Mouse (Mus musculus) subcutaneous adipose tissue, adult 2 months (tissue): ENCODE measurements around the gene Mmp14. TPM values are rescaled to one million over a fixed set of nuclear protein-coding genes. Genes with fewer than 3 reads are reported as not detected.

Experiments used
- polyA plus RNA-seq: library from polyadenylated mRNA; depleted of rRNA; stranded (reverse); fragments of >200 nt; gene quantifications from 2 replicates; pipeline ENCODE4 v1.2.3, GENCODE M21; 2012; ENCODE audit warnings: low replicate concordance; rRNA removed

Gene Mmp14
- polyA plus RNA-seq: 117 and 543 TPM in 2 replicates

DNA sequence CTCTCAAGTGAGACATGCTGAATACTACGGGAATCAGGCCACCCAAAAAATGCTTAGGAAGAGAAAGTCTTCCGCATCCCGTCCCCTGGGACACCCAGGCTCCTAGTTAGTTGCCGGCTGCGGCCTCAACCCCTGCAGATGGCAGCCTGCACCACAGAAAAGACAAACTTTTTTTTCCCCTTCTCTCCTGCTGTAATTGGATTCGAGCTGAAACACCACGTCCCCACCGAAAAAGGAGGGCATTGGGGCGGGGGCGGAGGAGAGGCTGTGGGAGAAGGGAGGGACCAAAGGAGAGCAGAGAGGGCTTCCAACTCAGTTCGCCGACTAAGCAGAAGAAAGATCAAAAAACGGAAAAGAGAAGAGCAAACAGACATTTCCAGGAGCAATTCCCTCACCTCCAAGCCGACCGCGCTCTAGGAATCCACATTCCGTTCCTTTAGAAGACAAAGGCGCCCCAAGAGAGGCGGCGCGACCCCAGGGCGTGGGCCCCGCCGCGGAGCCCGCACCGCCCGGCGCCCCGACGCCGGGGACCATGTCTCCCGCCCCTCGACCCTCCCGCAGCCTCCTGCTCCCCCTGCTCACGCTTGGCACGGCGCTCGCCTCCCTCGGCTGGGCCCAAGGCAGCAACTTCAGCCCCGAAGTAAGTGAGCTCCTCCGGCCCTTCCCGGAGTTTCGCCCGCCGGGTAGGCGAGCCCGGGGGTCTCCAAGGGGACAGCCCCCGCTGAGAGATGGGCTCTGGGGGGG is at the start of gene Mmp14:
TSS of gene Mmp14 (plus strand) at position 279 of the 744 bp plus-strand sequence.

DNA sequence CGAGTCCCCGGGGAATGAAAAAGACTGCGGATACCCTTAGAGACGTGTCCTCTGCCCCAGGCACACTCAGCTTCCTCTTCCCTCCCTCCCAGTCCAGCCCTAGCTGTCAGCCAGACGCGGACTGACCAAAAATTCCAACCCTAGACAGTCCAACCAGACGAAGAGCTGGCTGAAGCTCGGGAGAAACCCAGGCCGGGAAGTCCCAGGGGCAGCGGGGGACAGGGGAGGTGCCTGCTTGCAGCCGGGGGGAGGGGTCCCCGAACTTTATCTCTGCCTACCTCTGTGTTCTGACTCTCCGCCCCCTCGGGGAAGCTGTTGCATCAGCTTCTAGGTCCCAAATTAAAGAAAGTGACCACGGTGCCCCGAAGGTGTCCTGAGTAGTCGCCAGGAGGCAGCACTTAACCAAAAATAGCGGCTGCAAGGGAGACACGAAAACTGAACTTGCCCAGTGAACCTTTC is 13.8 kb upstream of the Mmp14 start, which contains the start of gene Slc7a7:
TSS of gene Slc7a7 (minus strand) at position 158 of the 459 bp plus-strand sequence.

DNA sequence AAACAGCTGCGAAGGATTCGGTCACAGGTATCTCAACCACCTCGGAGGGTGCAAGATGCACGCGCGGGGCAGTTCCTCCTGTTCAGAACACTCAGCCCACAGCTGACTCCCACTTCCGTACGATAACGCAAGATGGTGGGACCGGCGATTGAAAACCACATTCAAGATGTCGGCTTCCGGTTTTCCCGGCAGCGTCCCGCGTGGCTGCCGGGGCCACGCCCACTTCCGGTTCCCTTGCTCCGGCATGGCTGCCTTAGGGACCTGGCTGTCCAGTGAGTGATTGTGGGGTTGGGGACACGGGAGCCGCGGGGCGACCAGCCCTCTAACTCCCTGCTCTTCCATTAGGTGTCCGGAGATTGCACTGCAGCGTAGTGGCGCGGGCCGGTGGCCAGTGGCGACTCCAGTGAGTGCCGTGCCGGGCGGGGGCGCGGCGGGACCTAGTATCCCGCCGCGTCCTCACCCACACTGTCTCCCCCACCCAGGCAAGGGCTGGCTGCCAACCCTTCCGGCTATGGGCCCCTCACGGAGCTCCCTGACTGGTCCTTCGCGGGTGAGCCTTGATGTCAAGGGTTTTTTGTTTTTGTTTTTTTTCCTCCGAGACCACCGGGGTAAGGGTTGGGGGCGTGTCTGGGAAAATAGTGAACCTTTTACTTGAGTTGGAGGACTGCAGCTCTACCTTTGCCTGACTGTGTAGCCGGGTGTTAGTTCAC is 4.6 kb upstream of the Mmp14 start, which contains the start of gene Mrpl52:
TSS of gene Mrpl52 (plus strand) at position 221 of the 710 bp plus-strand sequence.

DNA sequence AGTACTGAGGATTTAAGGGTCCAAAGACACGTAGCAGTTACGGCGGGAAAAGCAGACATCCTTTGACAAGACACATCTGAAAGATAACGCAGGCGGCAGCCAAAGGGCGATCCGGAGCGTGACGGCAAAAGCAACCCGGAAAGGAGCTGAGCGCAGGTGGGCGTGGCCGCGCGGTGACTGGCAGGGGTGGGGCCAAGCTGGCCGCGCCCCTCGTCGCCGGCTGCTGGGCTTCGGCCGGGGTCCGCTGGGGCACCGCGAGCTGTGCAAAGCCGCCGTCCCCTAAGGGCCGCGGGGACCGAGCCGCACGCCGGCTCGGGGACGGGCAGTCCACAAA is 32.5 kb downstream of the Mmp14 start, which contains the start of gene Lrp10:
TSS of gene Lrp10 (plus strand) at position 179 of the 334 bp plus-strand sequence.

DNA sequence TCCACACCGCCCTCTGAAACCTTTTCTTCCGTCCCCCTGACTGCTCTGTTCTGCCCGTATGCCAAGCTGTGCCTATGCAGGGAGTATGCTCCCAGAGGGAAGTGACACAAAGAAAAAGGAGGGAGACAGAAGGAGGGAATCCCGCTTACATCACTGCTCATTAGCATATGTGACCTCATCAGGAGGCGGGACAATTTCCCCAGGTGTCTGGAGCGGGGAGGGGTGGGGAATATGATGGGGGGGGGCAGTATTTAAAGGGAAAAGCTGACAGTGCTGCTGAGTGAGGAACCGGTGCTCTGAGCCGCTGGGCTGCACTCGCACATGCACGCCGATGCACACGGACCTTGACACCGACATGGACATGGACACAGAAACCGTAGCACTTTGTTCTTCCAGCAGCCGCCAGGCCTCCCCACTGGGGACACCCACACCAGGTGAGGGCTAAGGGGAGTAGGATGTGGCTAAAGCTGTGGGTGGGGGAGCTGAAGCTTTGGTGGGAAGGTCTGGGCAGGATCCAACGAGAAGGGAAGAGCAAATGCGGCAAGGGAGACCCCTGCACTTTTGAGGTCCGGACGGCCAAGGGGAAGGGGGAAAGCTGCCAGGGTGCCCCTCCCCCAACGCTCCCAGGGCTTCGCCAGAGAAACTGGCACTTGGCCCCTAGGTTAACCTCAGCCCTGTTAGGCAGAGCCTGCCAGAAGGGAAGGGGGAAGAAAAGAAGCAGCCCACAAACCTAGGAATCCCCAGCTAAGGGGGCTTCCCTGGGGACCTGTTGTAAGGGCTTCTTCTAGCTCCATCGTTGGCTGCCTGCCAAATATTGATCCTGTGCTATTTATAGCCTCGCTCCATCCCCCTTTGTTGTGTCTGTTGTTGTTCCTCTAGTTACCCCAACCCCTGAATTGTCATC is 44.8 kb downstream of the Mmp14 start, which contains the start of gene Rem2:
TSS of gene Rem2 (plus strand) at position 160 of the 904 bp plus-strand sequence.

Other genes starting within 250 kb of the Mmp14 start
- gene Dad1, start 177.5 kb upstream of the Mmp14 start, polyA plus RNA-seq: 572 and 598 TPM in 2 replicates
- 80.7 and 93.4 TPM in 2 replicates for gene Abhd4, start 177.4 kb upstream of the Mmp14 start, polyA plus RNA-seq
- not detected in 2 replicates for gene Olfr49, start 146.7 kb upstream of the Mmp14 start, polyA plus RNA-seq
- 109 and 164 TPM in 2 replicates for gene Oxa1l, start 70.8 kb upstream of the Mmp14 start, polyA plus RNA-seq
- gene Slc7a7, start 13.8 kb upstream of the Mmp14 start, polyA plus RNA-seq: 13.8 and 25.3 TPM in 2 replicates
- gene Mrpl52, start 4.7 kb upstream of the Mmp14 start, polyA plus RNA-seq: 142 and 264 TPM in 2 replicates
- 132 and 137 TPM in 2 replicates for gene Lrp10, start 32.5 kb downstream of the Mmp14 start, polyA plus RNA-seq
- gene Rem2, start 44.5 kb downstream of the Mmp14 start, polyA plus RNA-seq: 0.35 TPM in 1 of 2 replicates, not detected in the other
- gene Prmt5, start 85.9 kb downstream of the Mmp14 start, polyA plus RNA-seq: 49.5 and 53.1 TPM in 2 replicates
- 13.0 and 32.6 TPM in 2 replicates for gene Haus4, start 123.0 kb downstream of the Mmp14 start, polyA plus RNA-seq
- 24.9 and 44.4 TPM in 2 replicates for gene Ajuba, start 145.9 kb downstream of the Mmp14 start, polyA plus RNA-seq
- 5.9 and 9.7 TPM in 2 replicates for gene 4931414P19Rik, start 174.4 kb downstream of the Mmp14 start, polyA plus RNA-seq
- gene Psmb5, start 186.4 kb downstream of the Mmp14 start, polyA plus RNA-seq: 193 and 230 TPM in 2 replicates
- not detected in 2 replicates for gene Psmb11, start 189.8 kb downstream of the Mmp14 start, polyA plus RNA-seq
- not detected in 2 replicates for gene Gm17606, start 209.3 kb downstream of the Mmp14 start, polyA plus RNA-seq
- 1.6 and 12.2 TPM in 2 replicates for gene Cdh24, start 209.8 kb downstream of the Mmp14 start, polyA plus RNA-seq